Comparison of ENCODE assay signal across 16 mouse cellular contexts in the genomic region with DNA sequence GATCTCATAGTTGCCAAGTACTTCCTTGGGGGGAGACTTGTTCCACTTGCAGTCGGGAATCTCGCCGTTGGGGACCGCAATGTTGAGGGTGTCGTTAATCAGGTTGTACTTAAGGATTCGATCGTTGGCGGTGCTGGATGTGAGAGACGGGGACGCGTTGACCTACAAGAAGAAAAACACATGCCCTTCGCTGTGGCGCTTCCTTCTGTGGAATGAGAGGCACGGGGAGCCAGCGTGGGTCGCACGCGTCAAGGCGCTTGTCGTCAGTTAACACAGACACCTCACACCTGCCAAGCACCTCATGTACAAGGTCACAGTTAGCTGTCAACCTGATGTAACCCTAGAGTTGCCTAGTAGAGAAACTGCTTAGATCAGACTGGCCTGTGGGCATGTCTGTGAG. TPM values are rescaled to one million over a fixed set of nuclear protein-coding genes. Genes with fewer than 3 reads are reported as not detected.
"Had no signal": no experiment of that assay in that cellular context is flagged by ENCODE, and none has a peak within 500 bp of the region (broad histone marks: within the 10 kb centered on the region; RNA-seq: fewer than 3 reads in every experiment).

No protein-coding gene starts in this region.

- H3K27me3 ChIP-seq: limb, embryonic 13.5 days; midbrain, embryonic 12.5 days; neural tube, embryonic 13.5 days had no signal

- H3K27ac ChIP-seq: layer of hippocampus, adult 2 months; limb, embryonic 13.5 days; liver, embryonic 14.5 days; midbrain, embryonic 12.5 days; neural tube, embryonic 13.5 days had no signal

- H3K4me1 ChIP-seq: limb, embryonic 13.5 days; midbrain, embryonic 12.5 days; neural tube, embryonic 13.5 days had no signal

- H3K9ac ChIP-seq: limb, embryonic 13.5 days; liver, embryonic 14.5 days; midbrain, embryonic 12.5 days; neural tube, embryonic 13.5 days had no signal

- ATAC-seq: midbrain, embryonic 16.5 days had no signal

- DNase-seq: kidney, postnatal 4 days; left cerebral cortex, postnatal 4 days; lung, adult 18-20 months; retina, postnatal 1 day; right cerebral cortex, postnatal 4 days; spleen, adult 18-20 months; thymus, adult 18-20 months; thymus, postnatal 14 days had no signal

- H3K4me2 ChIP-seq: limb, embryonic 13.5 days; midbrain, embryonic 12.5 days; neural tube, embryonic 13.5 days had no signal

- H3K4me3 ChIP-seq: layer of hippocampus, adult 2 months; limb, embryonic 13.5 days; midbrain, embryonic 12.5 days; neural tube, embryonic 13.5 days had no signal

- H3K9me3 ChIP-seq: limb, embryonic 13.5 days; midbrain, embryonic 12.5 days; neural tube, embryonic 13.5 days had no signal

RNA-seq across cellular contexts. Expression of gene Bik, which starts 37.2 kb away (rescaled TPM):
- total RNA-seq: layer of hippocampus, adult 2 months; layer of hippocampus, postnatal 10 days; left cerebral cortex, postnatal 10 days; left cerebral cortex, postnatal 4 days had no signal
